Mouse (Mus musculus): ENCODE data around the gene Spi1. TPM values are rescaled to one million over a fixed set of nuclear protein-coding genes. Genes with fewer than 3 reads are reported as not detected.

The Spi1 gene
- polyA plus RNA-seq, 1 experiment from 2014 or later = 3.3 TPM

DNA sequence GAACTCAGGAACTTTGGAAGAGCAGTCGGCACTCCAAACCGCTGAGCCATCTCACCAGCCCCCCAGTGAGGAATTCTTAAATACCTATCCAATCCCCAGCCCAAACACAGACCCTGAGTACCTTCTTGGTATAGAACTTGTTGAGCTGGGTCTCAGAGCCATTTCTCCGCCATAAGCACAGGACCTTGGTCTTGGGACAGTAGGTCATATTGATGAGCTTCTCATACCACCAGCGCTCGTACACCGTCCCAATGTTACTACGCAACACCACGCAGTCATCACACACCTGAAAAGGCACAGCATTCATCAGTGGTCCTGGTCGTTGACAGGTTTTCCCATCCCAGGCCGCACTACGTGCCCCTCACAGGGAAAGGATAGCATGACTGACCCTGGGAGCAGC is 61.2 kb downstream of the Spi1 start:
- no peak for ATAC-seq (replicated peaks)
- 98% methylated on average over 11 of the region's 11 CpGs for WGBS

DNA sequence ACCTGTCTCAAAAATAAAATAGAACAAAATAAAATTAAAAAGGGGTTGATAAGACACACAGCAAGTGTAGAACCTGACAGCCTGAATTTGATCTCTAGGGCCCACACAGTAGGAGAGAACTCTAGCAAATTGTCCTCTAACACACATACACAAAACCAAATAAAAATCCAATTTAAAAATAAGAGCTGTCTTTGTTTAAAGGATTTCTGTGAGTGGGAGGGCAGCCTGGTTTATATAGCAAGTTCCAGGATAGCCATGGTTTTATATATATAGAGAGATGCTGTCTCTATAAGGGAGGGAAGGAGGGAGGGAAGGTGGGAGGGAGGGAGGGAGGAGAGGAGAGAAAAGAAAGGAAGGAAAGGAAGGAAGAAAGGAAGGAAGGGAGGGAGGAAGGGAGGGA is 65.9 kb downstream of the Spi1 start:
- Histone ChIP-seq H3K4me3 (no peak overlapping the region), H3K4me2 (no peak overlapping the region), H3K9me3 (no peaks in the 10 kb centered on the region), H3K27ac (no peak overlapping the region), H3K4me1 (no peaks in the 10 kb centered on the region), H3K36me3 (replicated peaks) (peaks cover 65% of the 10 kb centered on the region), H3K27me3 (replicated peaks) (no peaks in the 10 kb centered on the region), H3K9ac (no peak overlapping the region)
- no peak for ATAC-seq (replicated peaks)

More for the DNA sequence above, 61.2 kb downstream of the Spi1 start:
- H3K9ac ChIP-seq = no peak overlapping the region
- no peaks in the 10 kb centered on the region for H3K27me3 ChIP-seq (replicated peaks)
- no peak overlapping the region for H3K27ac ChIP-seq
- no peaks in the 10 kb centered on the region for H3K4me1 ChIP-seq
- no peak overlapping the region for H3K4me3 ChIP-seq
- no peak overlapping the region for H3K4me2 ChIP-seq
- peaks cover 64% of the 10 kb centered on the region for H3K36me3 ChIP-seq (replicated peaks)
- no peaks in the 10 kb centered on the region for H3K9me3 ChIP-seq

GRCm38 (mm10) chr2:91151331-91151730 is 69.1 kb downstream of the Spi1 start:
- no peaks in the 10 kb centered on the region for H3K4me1 ChIP-seq
- peaks cover 63% of the 10 kb centered on the region for H3K36me3 ChIP-seq (replicated peaks)
- 75% methylated on average over 1 of the region's 1 CpGs for WGBS

DNA sequence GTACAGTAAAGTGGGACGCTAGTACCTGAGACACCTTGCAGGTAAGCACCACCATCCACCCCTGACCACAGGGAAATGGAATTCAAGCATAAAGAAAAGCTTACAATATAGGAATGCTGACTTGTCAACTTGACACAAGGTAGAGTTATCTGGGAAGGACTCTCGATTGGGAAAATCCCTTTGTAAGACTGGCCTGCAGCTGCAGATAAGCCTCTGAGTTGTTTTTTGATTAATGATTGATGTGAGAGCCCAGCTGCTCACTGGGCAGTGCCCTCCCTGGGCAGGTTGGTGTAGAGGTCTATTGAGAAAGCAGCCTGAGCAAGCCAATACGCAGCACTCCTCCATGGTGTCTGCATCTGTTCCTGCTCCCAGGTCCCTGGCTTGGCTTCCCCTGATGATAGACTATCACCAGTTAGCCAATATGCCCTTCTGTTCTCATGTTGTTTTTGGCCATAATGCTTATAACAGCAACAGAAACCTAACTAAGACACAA is 70.7 kb downstream of the Spi1 start:
- H3K4me2 ChIP-seq = no peak overlapping the region
- H3K4me3 ChIP-seq = no peak overlapping the region
- H3K27me3 ChIP-seq (replicated peaks) = no peaks in the 10 kb centered on the region
- H3K9ac ChIP-seq = no peak overlapping the region
- peaks cover 71% of the 10 kb centered on the region for H3K36me3 ChIP-seq (replicated peaks)
- ATAC-seq (replicated peaks) = no peak
- no peaks in the 10 kb centered on the region for H3K9me3 ChIP-seq
- H3K4me1 ChIP-seq = no peaks in the 10 kb centered on the region
- H3K27ac ChIP-seq = no peak overlapping the region
- 86% methylated on average over 3 of the region's 3 CpGs for WGBS

More at GRCm38 (mm10) chr2:91151331-91151730, 69.1 kb downstream of the Spi1 start:
- H3K9me3 ChIP-seq = no peaks in the 10 kb centered on the region
- ATAC-seq (replicated peaks) = no peak
- H3K27me3 ChIP-seq (replicated peaks) = no peaks in the 10 kb centered on the region
- no peak overlapping the region for H3K4me3 ChIP-seq
- no peak overlapping the region for H3K4me2 ChIP-seq
- H3K27ac ChIP-seq = no peak overlapping the region
- no peak overlapping the region for H3K9ac ChIP-seq

- no peak for ATAC-seq (replicated peaks)
- 97% methylated on average over 3 of the region's 3 CpGs for WGBS
- Histone ChIP-seq H3K27me3 (replicated peaks) (no peaks in the 10 kb centered on the region), H3K9me3 (no peaks in the 10 kb centered on the region), H3K27ac (no peak overlapping the region), H3K4me2 (no peak overlapping the region), H3K4me1 (no peaks in the 10 kb centered on the region), H3K4me3 (no peak overlapping the region), H3K9ac (no peak overlapping the region), H3K36me3 (replicated peaks) (peaks cover 69% of the 10 kb centered on the region)
Observed at GRCm38 (mm10) chr2:91154091-91154490, 71.9 kb downstream of the Spi1 start.

GRCm38 (mm10) chr2:91157002-91157752 is 75.0 kb downstream of the Spi1 start:
- Histone ChIP-seq H3K4me2 (no peak overlapping the region), H3K4me1 (no peaks in the 10 kb centered on the region), H3K27me3 (replicated peaks) (no peaks in the 10 kb centered on the region), H3K4me3 (no peak overlapping the region), H3K36me3 (replicated peaks) (peaks cover 82% of the 10 kb centered on the region), H3K27ac (no peak overlapping the region), H3K9me3 (no peaks in the 10 kb centered on the region), H3K9ac (no peak overlapping the region)
- ATAC-seq (replicated peaks) = no peak
- WGBS = 27% methylated on average over 6 of the region's 6 CpGs

- Histone ChIP-seq H3K27me3 (replicated peaks) (no peaks in the 10 kb centered on the region), H3K27ac (no peak overlapping the region), H3K9ac (no peak overlapping the region), H3K36me3 (replicated peaks) (peaks cover 85% of the 10 kb centered on the region), H3K4me3 (no peak overlapping the region), H3K9me3 (no peaks in the 10 kb centered on the region), H3K4me2 (no peak overlapping the region), H3K4me1 (no peaks in the 10 kb centered on the region)
- ATAC-seq (replicated peaks) = no peak
- 93% methylated on average over 6 of the region's 6 CpGs for WGBS
Observed at GRCm38 (mm10) chr2:91160591-91160990, 78.4 kb downstream of the Spi1 start.

DNA sequence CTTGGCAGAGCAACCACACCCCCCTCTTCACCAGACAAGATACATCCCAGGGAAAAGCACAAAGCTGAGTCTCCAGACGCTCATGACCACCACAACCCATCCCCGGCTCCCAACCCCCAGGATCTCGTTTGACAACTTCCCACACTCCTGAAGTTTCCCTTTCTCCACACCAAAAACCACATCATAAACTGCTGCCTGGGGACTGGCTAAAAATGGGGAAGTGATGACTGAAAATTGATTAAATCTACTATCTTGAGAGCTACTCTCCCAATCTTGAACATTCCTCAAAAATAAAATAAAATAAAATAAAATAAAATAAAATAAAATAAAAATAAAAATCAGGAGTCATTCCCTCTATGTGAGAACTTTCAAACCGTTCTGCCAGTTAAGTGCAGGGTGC is 80.8 kb downstream of the Spi1 start:
- Histone ChIP-seq H3K27ac (no peak overlapping the region), H3K27me3 (replicated peaks) (no peaks in the 10 kb centered on the region), H3K4me3 (no peak overlapping the region), H3K4me2 (no peak overlapping the region), H3K9ac (no peak overlapping the region), H3K9me3 (no peaks in the 10 kb centered on the region), H3K4me1 (no peaks in the 10 kb centered on the region), H3K36me3 (replicated peaks) (peaks cover 83% of the 10 kb centered on the region)
- 94% methylated on average over 4 of the region's 4 CpGs for WGBS
- ATAC-seq (replicated peaks) = no peak

DNA sequence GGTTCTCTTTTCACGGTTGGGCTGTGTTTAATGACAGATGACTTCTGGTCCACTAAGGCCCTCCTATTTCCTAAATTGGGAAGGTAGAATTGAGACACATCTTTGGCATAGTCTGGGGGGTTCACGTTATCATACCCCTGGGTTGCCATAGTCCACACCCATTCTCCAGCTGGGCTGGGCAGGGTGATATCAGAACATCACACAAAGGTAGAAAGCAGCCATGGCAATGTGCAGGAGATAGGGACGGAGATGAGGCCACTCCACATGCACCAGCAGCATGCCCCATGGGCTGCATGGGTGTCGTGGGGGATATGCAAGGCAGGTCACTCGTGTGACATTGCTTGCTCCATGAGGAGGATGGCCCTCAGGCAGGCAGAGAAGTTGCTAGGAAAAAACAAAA is 81.3 kb downstream of the Spi1 start:
- no peaks in the 10 kb centered on the region for H3K27me3 ChIP-seq (replicated peaks)
- ATAC-seq (replicated peaks) = no peak
- H3K9me3 ChIP-seq = no peaks in the 10 kb centered on the region
- H3K4me3 ChIP-seq = no peak overlapping the region
- 92% methylated on average over 5 of the region's 5 CpGs for WGBS
- no peak overlapping the region for H3K27ac ChIP-seq
- peaks cover 82% of the 10 kb centered on the region for H3K36me3 ChIP-seq (replicated peaks)
- H3K4me1 ChIP-seq = no peaks in the 10 kb centered on the region
- no peak overlapping the region for H3K4me2 ChIP-seq
- no peak overlapping the region for H3K9ac ChIP-seq

- Histone ChIP-seq H3K9ac (no peak overlapping the region), H3K4me3 (no peak overlapping the region), H3K36me3 (replicated peaks) (peaks cover 81% of the 10 kb centered on the region), H3K27ac (no peak overlapping the region), H3K4me2 (no peak overlapping the region), H3K27me3 (replicated peaks) (no peaks in the 10 kb centered on the region), H3K4me1 (no peaks in the 10 kb centered on the region), H3K9me3 (no peaks in the 10 kb centered on the region)
- 95% methylated on average over 6 of the region's 6 CpGs for WGBS
- ATAC-seq (replicated peaks) = no peak
Observed at GRCm38 (mm10) chr2:91164991-91165390, 82.8 kb downstream of the Spi1 start.

Other genes with a start within 250 kb of the Spi1 start
- 242 and 250 TPM in 2 replicates for gene Mtch2, start 235.2 kb upstream of the Spi1 start, polyA plus RNA-seq (2015; fragmentation: Nextera tagmentation; extraction: Ambion mirVana)
- 137 and 138 TPM in 2 replicates for gene C1qtnf4, start 196.5 kb upstream of the Spi1 start, polyA plus RNA-seq (2015; fragmentation: Nextera tagmentation; extraction: Ambion mirVana)
- 70.4 and 71.1 TPM in 2 replicates for gene Kbtbd4, start 177.7 kb upstream of the Spi1 start, polyA plus RNA-seq (2015; fragmentation: Nextera tagmentation; extraction: Ambion mirVana)
- gene Ndufs3, start 177.6 kb upstream of the Spi1 start, polyA plus RNA-seq (2015; fragmentation: Nextera tagmentation; extraction: Ambion mirVana) = 202 and 212 TPM in 2 replicates
- gene Celf1, start 142.0 kb upstream of the Spi1 start, polyA plus RNA-seq (2015; fragmentation: Nextera tagmentation; extraction: Ambion mirVana) = 123 and 129 TPM in 2 replicates
- gene Rapsn, start 46.8 kb upstream of the Spi1 start, polyA plus RNA-seq (2015; fragmentation: Nextera tagmentation; extraction: Ambion mirVana) = 0.61 and 1.2 TPM in 2 replicates
- 226 and 233 TPM in 2 replicates for gene Psmc3, start 28.4 kb upstream of the Spi1 start, polyA plus RNA-seq (2015; fragmentation: Nextera tagmentation; extraction: Ambion mirVana)
- gene Slc39a13, start 12.0 kb upstream of the Spi1 start, polyA plus RNA-seq (2015; fragmentation: Nextera tagmentation; extraction: Ambion mirVana) = 35.7 and 36.8 TPM in 2 replicates
- gene Mybpc3, start 35.8 kb downstream of the Spi1 start, polyA plus RNA-seq (2015; fragmentation: Nextera tagmentation; extraction: Ambion mirVana) = 0.05 and 0.41 TPM in 2 replicates
- 65.4 and 69.3 TPM in 2 replicates for gene Madd, start 101.4 kb downstream of the Spi1 start, polyA plus RNA-seq (2015; fragmentation: Nextera tagmentation; extraction: Ambion mirVana)
- 2.7 and 3.0 TPM in 2 replicates for gene Nr1h3, start 120.4 kb downstream of the Spi1 start, polyA plus RNA-seq (2015; fragmentation: Nextera tagmentation; extraction: Ambion mirVana)
- gene Acp2, start 120.5 kb downstream of the Spi1 start, polyA plus RNA-seq (2015; fragmentation: Nextera tagmentation; extraction: Ambion mirVana) = 37.2 and 43.6 TPM in 2 replicates
- 18.1 and 18.8 TPM in 2 replicates for gene Ddb2, start 154.6 kb downstream of the Spi1 start, polyA plus RNA-seq (2015; fragmentation: Nextera tagmentation; extraction: Ambion mirVana)
- 12.2 and 15.4 TPM in 2 replicates for gene Pacsin3, start 173.6 kb downstream of the Spi1 start, polyA plus RNA-seq (2015; fragmentation: Nextera tagmentation; extraction: Ambion mirVana)
- 76.0 and 76.1 TPM in 2 replicates for gene Arfgap2, start 182.6 kb downstream of the Spi1 start, polyA plus RNA-seq (2015; fragmentation: Nextera tagmentation; extraction: Ambion mirVana)